Mouse (Mus musculus): ENCODE measurements at regions not wholly inside any gene's neighbourhood (a gene's known extent, or its start where the extent isn't known, plus 50 kb on each side); places are given as distances from the start of the nearest gene placed in this dataset.

DNA sequence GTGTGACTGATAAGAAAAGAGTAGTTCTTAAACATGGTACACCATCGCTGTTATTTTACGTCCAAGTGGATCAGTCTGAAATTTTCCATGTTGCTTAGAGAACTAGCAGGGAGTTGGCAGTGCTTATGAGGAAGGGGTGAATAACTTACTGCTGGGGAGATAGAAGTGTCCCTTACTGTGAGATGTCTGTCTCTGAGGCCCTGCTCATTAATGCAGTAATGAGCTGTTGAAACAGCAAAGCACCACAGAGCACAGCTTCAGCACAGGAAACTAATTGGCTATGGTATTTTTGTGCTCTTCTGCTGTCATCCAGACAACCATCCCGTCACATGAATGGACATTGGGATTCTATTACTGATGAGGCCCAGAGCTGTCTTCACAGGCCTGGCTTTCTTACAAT is 988.0 kb downstream of the Serpinb8 start:
- no peak for TF ChIP-seq ZC3H11A (IDR thresholded peaks at IDR 0.05; ENCODE audit: borderline replicate concordance, low read depth, low read length)
- TF ChIP-seq CHD2 (IDR thresholded peaks at IDR 0.05; ENCODE audit: low read depth, low read length), result no peak
